Mouse (Mus musculus) kidney, adult 18-20 months (tissue): ENCODE data around the gene H13.
"Not testable (repeated sequence)": the region's sequence is repeated elsewhere in the genome, so short reads cannot be mapped to it uniquely, and the experiment has no call there.

Source experiments
- DNase-seq: peaks from one replicate; pipeline ENCODE4 v3.0.0; 2021

The H13 gene

GRCm38 (mm10) chr2:152666191-152666590 lies 3.1 kb upstream of the H13 start:
- DNase-seq: not testable (repeated sequence)

- DNase-seq: no peak
These were observed 601 bp downstream of the H13 start for GRCm38 (mm10) chr2:152669639-152670484.

GRCm38 (mm10) chr2:152670983-152671641 lies 1.9 kb downstream of the H13 start:
- no peak for DNase-seq

- DNase-seq: peak; percentile 43
These were observed 2.4 kb downstream of the H13 start for GRCm38 (mm10) chr2:152671642-152671999.

GRCm38 (mm10) chr2:152672166-152672565 lies 2.9 kb downstream of the H13 start:
- no peak for DNase-seq

DNA sequence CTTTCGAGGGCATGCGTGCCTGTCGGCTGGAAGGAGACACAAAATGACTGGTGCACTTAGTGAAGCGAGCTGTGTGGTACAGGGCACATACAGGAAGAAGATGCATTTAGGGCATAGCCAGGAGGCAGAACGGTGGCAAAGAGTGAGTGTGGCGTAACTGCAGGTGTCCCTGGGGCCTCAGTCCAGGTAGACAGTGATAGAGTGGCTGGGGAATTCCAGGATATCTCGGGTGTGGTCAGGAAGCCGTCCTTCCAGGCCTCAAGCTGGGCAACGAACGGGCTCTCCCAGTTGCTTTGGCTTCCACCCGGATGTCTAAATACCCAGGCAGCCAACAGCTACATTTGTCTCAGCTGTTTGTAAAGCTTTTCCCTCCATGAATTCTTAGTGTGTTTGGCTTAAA lies 4.9 kb downstream of the H13 start:
- no peak for DNase-seq

DNA sequence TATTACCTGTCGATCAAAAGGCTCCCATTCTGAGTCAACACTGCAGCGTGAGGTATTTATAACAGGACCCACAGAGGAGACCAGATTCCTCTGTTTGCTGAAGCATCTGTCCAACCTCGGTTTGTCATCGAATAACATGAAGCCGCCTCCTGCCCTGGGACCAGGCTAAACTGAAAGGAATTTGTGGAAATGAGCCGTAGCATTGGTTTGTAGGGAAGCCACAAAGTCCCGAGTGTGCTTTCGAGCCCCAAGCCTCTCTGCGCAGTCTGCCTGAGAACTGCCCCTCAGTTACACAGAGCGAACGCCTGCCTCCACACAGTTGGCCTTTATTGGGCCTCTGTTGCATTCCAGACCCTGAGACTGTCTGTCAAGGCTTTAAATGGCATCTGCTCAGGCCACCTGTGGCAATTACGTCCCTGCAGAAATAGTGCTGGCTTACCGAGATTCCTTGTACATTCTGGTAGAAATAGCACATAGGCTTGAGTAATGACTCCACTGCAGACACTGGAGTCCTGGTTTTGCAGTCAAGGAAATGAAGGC lies 6.1 kb downstream of the H13 start:
- DNase-seq: no peak

DNA sequence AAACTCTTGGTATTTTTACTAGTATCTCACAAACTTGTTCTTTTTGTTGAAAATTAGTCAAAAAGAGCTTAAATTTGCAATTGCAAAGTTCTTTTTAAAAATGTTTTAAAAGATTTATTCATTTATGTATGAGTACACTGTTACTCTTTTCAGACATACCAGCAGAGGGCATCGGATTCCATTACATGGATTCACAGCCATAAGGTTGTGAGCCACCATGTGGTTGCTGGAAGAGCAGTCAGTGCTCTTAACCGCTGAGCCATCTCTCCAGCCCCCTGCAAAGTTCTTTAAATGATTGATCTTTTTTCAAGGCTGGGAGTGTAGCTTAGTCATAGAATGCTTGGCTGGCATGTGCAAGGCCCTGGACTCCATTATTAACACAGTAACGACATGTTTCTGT lies 9.0 kb downstream of the H13 start:
- DNase-seq: peak; percentile 9

DNA sequence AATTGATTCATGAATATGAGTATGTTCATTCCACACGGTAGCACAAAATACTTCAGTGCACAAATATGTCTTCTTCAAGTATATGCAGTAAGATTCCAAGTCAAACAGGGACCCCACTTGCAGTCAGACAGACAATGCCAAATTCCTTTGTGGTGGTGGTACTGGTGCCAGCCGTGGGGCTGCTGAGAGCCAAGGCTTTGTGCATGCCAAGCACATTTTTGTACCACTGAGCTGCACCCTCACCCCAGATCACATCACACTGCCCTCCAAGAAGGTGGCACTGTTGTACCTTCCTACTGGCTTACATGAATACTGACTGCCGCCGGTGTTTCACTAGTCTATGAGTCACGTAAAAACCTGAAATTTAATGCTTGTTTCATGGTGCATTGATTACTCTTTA lies 9.7 kb downstream of the H13 start:
- DNase-seq: peak; percentile 16

GRCm38 (mm10) chr2:152679701-152680355 lies 10.6 kb downstream of the H13 start:
- DNase-seq: peak; percentile 61

- DNase-seq: no peak
These were observed 13.8 kb downstream of the H13 start for GRCm38 (mm10) chr2:152683086-152683485.

DNA sequence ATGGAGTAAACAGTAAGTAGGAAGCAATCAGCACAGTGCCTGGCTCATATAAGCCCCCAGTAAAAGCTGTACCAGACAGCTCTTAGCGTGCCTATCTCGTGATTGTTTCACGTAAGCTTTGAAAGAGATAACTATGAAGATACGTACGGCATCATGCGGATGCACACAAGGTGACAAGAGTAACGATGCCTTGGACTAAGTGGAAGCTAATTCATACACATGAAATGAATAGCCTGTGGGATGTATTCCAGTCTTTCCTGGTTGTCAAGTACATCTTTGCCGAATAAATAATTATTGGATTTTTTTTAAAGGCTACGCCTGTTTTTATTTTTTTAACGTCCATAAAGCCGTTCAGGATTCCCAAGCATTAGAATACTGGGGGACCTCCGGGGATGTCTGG lies 17.1 kb downstream of the H13 start:
- DNase-seq: no peak

DNA sequence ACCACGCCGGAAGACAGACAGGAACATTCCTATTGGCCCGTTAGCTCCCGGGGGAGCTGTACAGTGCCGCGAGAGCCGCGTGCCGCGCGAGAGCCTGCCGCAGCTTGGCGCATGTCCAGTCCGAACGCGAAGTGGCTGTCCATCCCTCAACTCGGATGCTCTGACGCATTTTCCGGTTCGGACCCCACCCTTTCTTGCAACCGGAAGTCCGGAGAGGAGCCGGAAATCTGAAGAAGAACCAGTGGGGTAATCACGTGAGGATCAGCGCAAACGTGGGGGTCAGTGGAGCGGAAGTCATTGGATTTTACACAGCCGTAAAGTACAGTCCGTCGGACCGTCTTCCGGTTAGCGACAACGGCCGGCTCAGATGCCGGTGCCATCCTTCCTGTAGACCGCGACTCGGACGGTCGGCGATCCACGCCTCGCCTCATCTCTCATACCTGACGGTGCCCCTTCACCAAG lies 17.6 kb downstream of the H13 start, which contains the start of gene Mcts2:
Gene Mcts2, plus strand, starts transcription at position 230 of the 462 bp plus-strand sequence.
- peak; percentile 91 for DNase-seq

- DNase-seq: peak; percentile 47
These were observed 22.4 kb downstream of the H13 start for GRCm38 (mm10) chr2:152691564-152692217.

- DNase-seq: peak; percentile 77
These were observed 24.0 kb downstream of the H13 start for GRCm38 (mm10) chr2:152693233-152693632.

DNA sequence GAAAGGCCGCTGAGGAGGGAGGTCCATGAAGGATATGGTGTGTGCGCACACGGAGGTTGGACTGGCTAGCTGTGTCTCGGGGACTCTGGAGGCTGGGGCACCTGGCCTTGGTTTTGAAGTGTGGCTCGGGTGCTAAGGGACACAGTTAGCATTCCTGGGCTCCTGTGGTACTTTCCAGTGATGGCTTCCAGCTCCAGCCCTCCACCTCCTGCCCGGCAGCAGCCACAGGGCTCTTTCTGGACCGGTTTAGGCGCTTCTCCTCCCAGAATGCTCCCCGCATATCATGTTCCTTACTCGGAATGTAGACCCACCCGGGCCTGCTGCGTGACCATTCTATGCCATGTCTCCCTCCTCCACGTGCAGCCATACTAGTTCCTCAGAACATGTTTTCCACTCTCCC lies 24.5 kb downstream of the H13 start:
- DNase-seq: no peak

DNA sequence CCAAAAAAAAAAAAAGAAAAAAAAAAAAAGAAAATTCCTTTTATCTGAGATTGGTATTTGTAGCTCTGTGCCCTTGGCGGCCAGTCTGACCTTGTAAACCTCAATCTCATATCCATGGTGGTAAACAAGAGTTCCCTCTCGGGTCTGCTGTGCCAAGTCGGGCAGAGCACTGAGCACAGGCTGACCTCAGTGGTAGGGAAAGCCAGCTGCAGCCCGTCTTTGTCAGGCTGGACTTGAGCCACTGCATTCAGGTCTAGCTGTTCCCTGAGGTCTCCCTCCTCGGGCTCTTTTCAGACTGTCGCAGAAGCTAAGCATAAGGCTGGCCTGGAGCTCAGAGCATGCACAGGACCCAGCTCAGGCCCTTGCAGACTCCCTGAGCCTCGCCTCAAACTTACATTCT lies 25.4 kb downstream of the H13 start:
- DNase-seq: peak; percentile 13

- no peak for DNase-seq
These were observed 26.8 kb downstream of the H13 start for GRCm38 (mm10) chr2:152696016-152696415.

GRCm38 (mm10) chr2:152696476-152697164 lies 27.4 kb downstream of the H13 start:
- peak; percentile 96 for DNase-seq

- DNase-seq: no peak
These were observed 30.9 kb downstream of the H13 start for GRCm38 (mm10) chr2:152700138-152700537.

DNA sequence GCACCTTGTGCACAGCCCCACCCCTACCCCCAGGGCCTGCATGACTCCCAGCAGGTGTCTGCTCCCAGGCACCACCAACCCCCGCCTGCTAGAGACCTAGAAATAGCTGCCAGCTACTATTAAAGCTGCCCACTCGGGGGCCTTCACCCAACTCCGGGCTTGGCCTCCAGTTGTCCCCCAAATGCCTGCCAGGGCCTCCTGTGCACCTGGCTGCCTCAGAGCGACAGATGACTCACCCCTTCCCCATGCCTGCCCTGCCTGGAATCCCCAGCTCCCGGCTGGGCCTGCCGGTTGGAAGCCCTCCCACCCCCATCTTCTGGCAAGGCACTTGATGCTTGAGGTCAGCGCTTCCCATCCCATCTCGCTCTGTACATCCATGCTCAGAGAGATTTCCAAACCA lies 31.5 kb downstream of the H13 start:
- no peak for DNase-seq

DNA sequence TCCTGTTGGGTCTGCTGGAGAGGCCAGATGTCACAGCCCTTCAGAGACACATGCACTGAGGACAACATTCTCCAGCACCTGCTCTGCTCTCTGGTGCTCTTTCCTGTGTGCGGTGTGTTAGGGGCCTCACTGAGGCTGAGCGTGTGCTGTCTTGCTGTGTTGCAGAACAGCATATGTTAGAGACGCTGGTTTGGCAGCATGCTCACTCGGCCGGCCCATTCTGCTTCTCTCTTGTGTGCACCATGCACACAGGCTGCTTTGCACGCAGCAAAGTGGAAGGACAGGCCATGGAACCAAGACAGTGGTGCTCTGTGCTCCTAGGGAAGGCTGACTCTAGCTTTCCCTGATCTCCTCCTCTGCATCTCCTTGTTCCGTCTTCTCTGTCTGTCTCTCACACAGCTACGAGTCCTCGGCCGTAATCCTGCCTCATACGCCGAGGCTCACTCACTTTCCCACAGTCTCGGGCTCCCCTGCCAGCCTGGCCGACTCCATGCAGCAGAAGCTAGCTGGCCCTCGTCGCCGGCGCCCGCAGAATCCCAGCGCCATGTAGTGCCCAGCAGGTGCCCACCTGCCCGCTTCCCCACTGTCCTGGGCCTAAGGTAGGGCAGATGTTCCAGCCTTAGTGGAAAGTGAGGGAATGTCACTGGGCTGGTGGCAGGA lies 34.5 kb downstream of the H13 start:
- no peak for DNase-seq
